Mouse (Mus musculus): ENCODE measurements around the gene Ivl. TPM values are rescaled to one million over a fixed set of nuclear protein-coding genes. Genes with fewer than 3 reads are reported as not detected.

Ivl gene
- not detected for polyA plus RNA-seq (2014; fragmentation: Illumina TruSeq; extraction: RNeasy Lipid Tissue Mini Kit (QIAGEN cat#74804); ENCODE audit: low read depth, low replicate concordance)

GRCm38 (mm10) chr3:92573449-92574041, at the start of gene Ivl:
TSS of gene Ivl (minus strand) at chr3:92573735.

GRCm38 (mm10) chr3:92621560-92621959, 48.0 kb upstream of the Ivl start, which contains the start of gene Lce6a:
TSS of gene Lce6a (minus strand) at chr3:92621660.

DNA sequence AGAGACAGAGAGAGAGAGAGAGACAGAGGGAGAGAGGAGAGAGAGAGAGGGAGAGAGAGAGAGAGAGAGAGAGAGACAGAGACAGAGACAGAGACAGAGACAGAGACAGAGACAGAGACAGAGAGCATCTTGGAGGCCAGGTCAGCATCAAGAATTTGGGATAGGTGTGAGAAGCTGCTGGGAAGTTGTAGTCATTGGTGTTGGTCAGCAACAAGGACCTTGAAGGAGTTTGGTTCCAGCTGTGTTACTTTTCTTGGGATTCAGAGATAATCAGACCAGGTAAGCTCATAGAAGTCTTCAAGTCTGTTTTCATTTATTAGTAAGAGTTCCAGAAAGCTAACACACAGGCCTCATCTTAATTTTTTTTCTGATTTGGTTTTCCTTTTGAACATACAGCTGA, 33.9 kb upstream of the Ivl start, which contains the start of gene 2210017I01Rik:
TSS of gene 2210017I01Rik (minus strand) at position 101 of the 400 bp plus-strand sequence.

GRCm38 (mm10) chr3:92588858-92589257, 15.3 kb upstream of the Ivl start, which contains the start of gene Smcp:
TSS of gene Smcp (minus strand) at chr3:92588997.

GRCm38 (mm10) chr3:92534411-92534810, 39.1 kb downstream of the Ivl start, which contains the start of gene 2310046K23Rik:
TSS of gene 2310046K23Rik (minus strand) at chr3:92534511.

Other genes starting within 250 kb of the Ivl start
- not detected for gene Sprr2d, start 234.6 kb downstream of the Ivl start, polyA plus RNA-seq (2014; fragmentation: Illumina TruSeq; extraction: RNeasy Lipid Tissue Mini Kit (QIAGEN cat#74804); ENCODE audit: low read depth, low replicate concordance)
- not detected for gene Sprr2e, start 221.6 kb downstream of the Ivl start, polyA plus RNA-seq (2014; fragmentation: Illumina TruSeq; extraction: RNeasy Lipid Tissue Mini Kit (QIAGEN cat#74804); ENCODE audit: low read depth, low replicate concordance)
- not detected for gene Sprr2f, start 208.5 kb downstream of the Ivl start, polyA plus RNA-seq (2014; fragmentation: Illumina TruSeq; extraction: RNeasy Lipid Tissue Mini Kit (QIAGEN cat#74804); ENCODE audit: low read depth, low replicate concordance)
- gene Sprr2h, start 188.1 kb downstream of the Ivl start, polyA plus RNA-seq (2014; fragmentation: Illumina TruSeq; extraction: RNeasy Lipid Tissue Mini Kit (QIAGEN cat#74804); ENCODE audit: low read depth, low replicate concordance): not detected
- gene Sprr2i, start 165.7 kb downstream of the Ivl start, polyA plus RNA-seq (2014; fragmentation: Illumina TruSeq; extraction: RNeasy Lipid Tissue Mini Kit (QIAGEN cat#74804); ENCODE audit: low read depth, low replicate concordance): not detected
- gene Sprr2j-ps, start 155.7 kb downstream of the Ivl start, polyA plus RNA-seq (2014; fragmentation: Illumina TruSeq; extraction: RNeasy Lipid Tissue Mini Kit (QIAGEN cat#74804); ENCODE audit: low read depth, low replicate concordance): not detected
- 4.8 TPM for gene Gm9774, start 144.3 kb downstream of the Ivl start, polyA plus RNA-seq (2014; fragmentation: Illumina TruSeq; extraction: RNeasy Lipid Tissue Mini Kit (QIAGEN cat#74804); ENCODE audit: low read depth, low replicate concordance)
- gene Sprr2k, start 141.2 kb downstream of the Ivl start, polyA plus RNA-seq (2014; fragmentation: Illumina TruSeq; extraction: RNeasy Lipid Tissue Mini Kit (QIAGEN cat#74804); ENCODE audit: low read depth, low replicate concordance): not detected
- gene Sprr1b, start 134.9 kb downstream of the Ivl start, polyA plus RNA-seq (2014; fragmentation: Illumina TruSeq; extraction: RNeasy Lipid Tissue Mini Kit (QIAGEN cat#74804); ENCODE audit: low read depth, low replicate concordance): not detected
- not detected for gene Sprr3, start 115.0 kb downstream of the Ivl start, polyA plus RNA-seq (2014; fragmentation: Illumina TruSeq; extraction: RNeasy Lipid Tissue Mini Kit (QIAGEN cat#74804); ENCODE audit: low read depth, low replicate concordance)
- not detected for gene Sprr1a, start 87.8 kb downstream of the Ivl start, polyA plus RNA-seq (2014; fragmentation: Illumina TruSeq; extraction: RNeasy Lipid Tissue Mini Kit (QIAGEN cat#74804); ENCODE audit: low read depth, low replicate concordance)
- gene Sprr4, start 73.2 kb downstream of the Ivl start, polyA plus RNA-seq (2014; fragmentation: Illumina TruSeq; extraction: RNeasy Lipid Tissue Mini Kit (QIAGEN cat#74804); ENCODE audit: low read depth, low replicate concordance): not detected
- not detected for gene 2310046K23Rik, start 39.2 kb downstream of the Ivl start, polyA plus RNA-seq (2014; fragmentation: Illumina TruSeq; extraction: RNeasy Lipid Tissue Mini Kit (QIAGEN cat#74804); ENCODE audit: low read depth, low replicate concordance)
- 191 TPM for gene Smcp, start 15.3 kb upstream of the Ivl start, polyA plus RNA-seq (2014; fragmentation: Illumina TruSeq; extraction: RNeasy Lipid Tissue Mini Kit (QIAGEN cat#74804); ENCODE audit: low read depth, low replicate concordance)
- not detected for gene 2210017I01Rik, start 33.8 kb upstream of the Ivl start, polyA plus RNA-seq (2014; fragmentation: Illumina TruSeq; extraction: RNeasy Lipid Tissue Mini Kit (QIAGEN cat#74804); ENCODE audit: low read depth, low replicate concordance)
- not detected for gene Lce6a, start 47.9 kb upstream of the Ivl start, polyA plus RNA-seq (2014; fragmentation: Illumina TruSeq; extraction: RNeasy Lipid Tissue Mini Kit (QIAGEN cat#74804); ENCODE audit: low read depth, low replicate concordance)
- not detected for gene Lce1a1, start 74.6 kb upstream of the Ivl start, polyA plus RNA-seq (2014; fragmentation: Illumina TruSeq; extraction: RNeasy Lipid Tissue Mini Kit (QIAGEN cat#74804); ENCODE audit: low read depth, low replicate concordance)
- not detected for gene Lce1b, start 83.2 kb upstream of the Ivl start, polyA plus RNA-seq (2014; fragmentation: Illumina TruSeq; extraction: RNeasy Lipid Tissue Mini Kit (QIAGEN cat#74804); ENCODE audit: low read depth, low replicate concordance)
- gene Lce1a2, start 96.6 kb upstream of the Ivl start, polyA plus RNA-seq (2014; fragmentation: Illumina TruSeq; extraction: RNeasy Lipid Tissue Mini Kit (QIAGEN cat#74804); ENCODE audit: low read depth, low replicate concordance): not detected
- gene Lce1c, start 105.5 kb upstream of the Ivl start, polyA plus RNA-seq (2014; fragmentation: Illumina TruSeq; extraction: RNeasy Lipid Tissue Mini Kit (QIAGEN cat#74804); ENCODE audit: low read depth, low replicate concordance): not detected
- not detected for gene Lce1d, start 113.5 kb upstream of the Ivl start, polyA plus RNA-seq (2014; fragmentation: Illumina TruSeq; extraction: RNeasy Lipid Tissue Mini Kit (QIAGEN cat#74804); ENCODE audit: low read depth, low replicate concordance)
- gene Lce1e, start 135.3 kb upstream of the Ivl start, polyA plus RNA-seq (2014; fragmentation: Illumina TruSeq; extraction: RNeasy Lipid Tissue Mini Kit (QIAGEN cat#74804); ENCODE audit: low read depth, low replicate concordance): not detected
- gene Lce1f, start 146.6 kb upstream of the Ivl start, polyA plus RNA-seq (2014; fragmentation: Illumina TruSeq; extraction: RNeasy Lipid Tissue Mini Kit (QIAGEN cat#74804); ENCODE audit: low read depth, low replicate concordance): not detected
- not detected for gene Gm38119, start 165.4 kb upstream of the Ivl start, polyA plus RNA-seq (2014; fragmentation: Illumina TruSeq; extraction: RNeasy Lipid Tissue Mini Kit (QIAGEN cat#74804); ENCODE audit: low read depth, low replicate concordance)
- gene Lce1g, start 178.6 kb upstream of the Ivl start, polyA plus RNA-seq (2014; fragmentation: Illumina TruSeq; extraction: RNeasy Lipid Tissue Mini Kit (QIAGEN cat#74804); ENCODE audit: low read depth, low replicate concordance): not detected
- gene Lce1h, start 191.3 kb upstream of the Ivl start, polyA plus RNA-seq (2014; fragmentation: Illumina TruSeq; extraction: RNeasy Lipid Tissue Mini Kit (QIAGEN cat#74804); ENCODE audit: low read depth, low replicate concordance): not detected
- not detected for gene Lce1i, start 205.2 kb upstream of the Ivl start, polyA plus RNA-seq (2014; fragmentation: Illumina TruSeq; extraction: RNeasy Lipid Tissue Mini Kit (QIAGEN cat#74804); ENCODE audit: low read depth, low replicate concordance)
- not detected for gene Lce1j, start 216.8 kb upstream of the Ivl start, polyA plus RNA-seq (2014; fragmentation: Illumina TruSeq; extraction: RNeasy Lipid Tissue Mini Kit (QIAGEN cat#74804); ENCODE audit: low read depth, low replicate concordance)
- not detected for gene Lce1k, start 234.2 kb upstream of the Ivl start, polyA plus RNA-seq (2014; fragmentation: Illumina TruSeq; extraction: RNeasy Lipid Tissue Mini Kit (QIAGEN cat#74804); ENCODE audit: low read depth, low replicate concordance)

Data from adipose tissue, adult 10 weeks (tissue).